Mouse (Mus musculus): ENCODE data around the gene Cfap100.

DNA sequence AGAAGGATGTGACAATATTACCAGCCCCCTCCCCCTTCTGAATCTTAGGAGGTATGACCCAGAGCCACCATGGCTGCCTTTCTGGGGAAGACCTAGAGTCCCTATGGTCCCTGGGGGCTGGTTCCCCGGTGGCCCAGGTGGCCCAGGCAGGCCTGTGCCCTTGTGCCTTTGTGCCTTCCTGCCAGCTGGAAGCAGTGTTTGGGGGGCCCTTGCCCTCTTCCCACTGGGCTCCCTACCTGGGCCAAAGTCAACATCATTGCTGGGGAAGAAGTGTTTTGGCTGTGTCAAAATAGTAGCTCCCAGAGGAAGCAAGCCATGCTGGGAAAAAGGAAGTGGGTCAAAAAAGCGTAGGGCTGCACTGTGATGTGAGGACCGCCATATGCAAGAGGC lies 45.8 kb upstream of the Cfap100 start:
- no peak for TF ChIP-seq CTCF (IDR thresholded peaks at IDR 0.05; ENCODE audit: low read depth, low read length)
- no peak for TF ChIP-seq POLR2A (IDR thresholded peaks at IDR 0.05; ENCODE audit: insufficient read depth, low read length)

Measured in ES-Bruce4 (cell line).